Mouse (Mus musculus) E14TG2a.4 (cell line): Measurements from ENCODE around the gene Ppfibp2.

ENCODE experiments used
- CTCF ChIP-seq: conservative IDR thresholded peaks from 2 replicates; pipeline ENCODE4 v1.5.1; 2014; ENCODE audit warnings: low read length
- NANOG ChIP-seq: IDR thresholded peaks from 2 replicates; pipeline ENCODE4 v1.6.1; 2014; ENCODE audit warnings: borderline replicate concordance, low read length, mixed read lengths
- POU5F1 ChIP-seq: IDR thresholded peaks from 2 replicates; pipeline ENCODE4 v1.6.1; 2014; ENCODE audit warnings: low read length, borderline replicate concordance

GRCm38 (mm10) chr7:107661843-107662281 is 66.9 kb downstream of the Ppfibp2 start:
- no peak for TF ChIP-seq CTCF
- TF ChIP-seq NANOG = no peak
- no peak for TF ChIP-seq POU5F1
